Mouse (Mus musculus) left cerebral cortex, adult 11 months (tissue): ENCODE measurements at regions not wholly inside any gene's neighbourhood (a gene's known extent, or its start where the extent isn't known, plus 50 kb on each side); places are given as distances from the start of the nearest gene placed in this dataset.

Experiments used
- DNase-seq: peaks from one replicate; pipeline ENCODE4 v3.0.0; 2022; ENCODE audit warnings: low spot score

DNA sequence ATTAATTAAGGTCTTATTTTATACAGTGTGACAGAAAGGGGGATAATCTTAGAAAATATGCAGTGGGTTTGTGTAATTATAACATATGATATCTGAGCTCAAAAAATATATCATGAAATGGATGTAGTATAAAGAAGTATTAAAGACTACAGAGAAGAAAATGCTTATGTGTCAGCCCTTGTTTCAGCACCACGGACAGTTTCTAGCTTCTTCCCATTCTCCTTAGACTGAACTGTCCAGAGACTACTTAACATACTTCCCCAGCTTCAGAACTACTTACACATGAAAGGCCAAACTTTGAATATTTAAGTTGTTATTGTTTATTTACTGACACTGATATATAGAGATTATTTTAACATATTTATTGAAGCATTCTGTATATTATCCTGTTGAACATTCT lies 578.4 kb downstream of the Nsun3 start:
- no peak for DNase-seq

DNA sequence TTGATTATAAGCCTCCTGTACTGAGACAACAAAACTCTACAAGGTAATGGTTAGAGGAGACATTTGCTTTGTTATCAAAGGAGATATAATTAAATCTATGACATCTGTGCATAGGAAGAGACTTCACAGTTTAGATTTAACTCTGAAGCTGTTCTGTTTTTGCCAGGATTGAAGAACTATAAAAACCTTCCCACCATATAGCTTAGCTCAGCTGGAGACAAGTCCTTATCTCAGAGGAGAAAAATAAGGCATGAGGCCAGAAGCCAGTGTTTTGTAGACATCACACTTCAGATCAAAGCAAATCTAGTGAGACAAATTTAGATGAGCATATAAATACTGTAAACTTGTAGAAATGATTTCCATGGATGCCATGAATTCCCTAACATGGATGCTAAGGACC lies 603.6 kb downstream of the Nsun3 start:
- DNase-seq, result peak; percentile 8
